Mouse (Mus musculus) heart, embryonic 14.5 days (tissue): ENCODE measurements around the gene Larp4. TPM values are rescaled to one million over a fixed set of nuclear protein-coding genes. Genes with fewer than 3 reads are reported as not detected.

Experiments
- ATAC-seq: fragments of 200-750 bp; cut with Nextera tagmentation; 2 replicates; pipeline ENCODE4 v1.8.0; 2017; ENCODE audit warnings: low read depth, moderate TSS enrichment; ENCODE audit not compliant: insufficient number of reproducible peaks, insufficient read depth, low FRiP score
- H3K27ac ChIP-seq, 2 experiments: fragments of 200-500 bp in 1 of 2; fragments of 300-500 bp in 1 of 2; sonication (generic) in 1 of 2; replicated peaks in 1 of 2; 2 replicates each; pipeline ENCODE4 v1.5.1; 2012 to 2014; ENCODE audit warnings: low read depth in 2 of 2, low read length in 2 of 2, control low read depth in 1 of 2, mild to moderate bottlenecking in 1 of 2, mixed read lengths in 1 of 2; ENCODE audit not compliant: control insufficient read depth in 1 of 2, insufficient read depth in 1 of 2
- H3K27me3 ChIP-seq: fragments of 300-500 bp; sonication (generic); 2 replicates; pipeline ENCODE4 v1.6.1; 2014; ENCODE audit warnings: mild to moderate bottlenecking, low read length, control low read depth; ENCODE audit not compliant: control insufficient read depth, insufficient read depth
- H3K36me3 ChIP-seq: fragments of 300-500 bp; sonication (generic); 2 replicates; pipeline ENCODE4 v1.6.1; 2014; ENCODE audit warnings: mild to moderate bottlenecking, control low read depth, low read length, mixed read lengths; ENCODE audit not compliant: control insufficient read depth, insufficient read depth
- H3K4me1 ChIP-seq, 2 experiments: fragments of 200-500 bp in 1 of 2; fragments of 300-500 bp in 1 of 2; sonication (generic) in 1 of 2; 2 replicates each; pipeline ENCODE4 v1.6.1; 2012 to 2014; ENCODE audit warnings: low read length in 2 of 2, control low read depth in 1 of 2, mixed read lengths in 1 of 2; ENCODE audit not compliant: control insufficient read depth in 2 of 2, insufficient read depth in 2 of 2
- H3K4me2 ChIP-seq: fragments of 300-500 bp; sonication (generic); 2 replicates; pipeline ENCODE4 v1.6.1; 2014; ENCODE audit warnings: mild to moderate bottlenecking, low read length
- H3K4me3 ChIP-seq, 2 experiments: fragments of 200-500 bp in 1 of 2; fragments of 300-500 bp in 1 of 2; sonication (generic) in 1 of 2; 2 replicates each; pipeline ENCODE4 v1.5.1; 2012 to 2014; ENCODE audit warnings: low read length in 2 of 2, mild to moderate bottlenecking in 2 of 2, control low read depth in 1 of 2, low read depth in 1 of 2, moderate library complexity in 1 of 2; ENCODE audit not compliant: control insufficient read depth in 1 of 2, insufficient read depth in 1 of 2
- H3K9ac ChIP-seq: fragments of 300-500 bp; sonication (generic); 2 replicates; pipeline ENCODE4 v1.6.1; 2014; ENCODE audit warnings: mild to moderate bottlenecking, low read length
- H3K9me3 ChIP-seq: fragments of 300-500 bp; sonication (generic); 2 replicates; pipeline ENCODE4 v1.6.1; 2016; ENCODE audit warnings: low read length, control low read depth; ENCODE audit not compliant: control insufficient read depth
- WGBS: fragments of 180-500 bp; shearing (Covaris S2); extraction: QIAGEN DNeasy Blood & Tissue Kit; methylation state at CpG from one replicate; pipeline ENCODE4 v1.1.7; 2014; 5-methylcytosine and 5-hydroxymethylcytosine counted together
- polyA plus RNA-seq: library from polyadenylated mRNA; unstranded; fragments of >200 nt; fragmentation: Nextera tagmentation; extraction: Ambion mirVana; gene quantifications from 2 replicates; pipeline ENCODE4 v1.2.1, GENCODE M21; 2014

Gene Larp4
- polyA plus RNA-seq, 1 experiment from 2014 or later: 33.4 TPM

GRCm38 (mm10) chr15:100049496-100050087 is 79.7 kb downstream of the Larp4 start:
- ATAC-seq: no peak
- no peaks in the 10 kb centered on the region for H3K9me3 ChIP-seq
- H3K9ac ChIP-seq: no peak overlapping the region
- peaks cover 17% of the 10 kb centered on the region for H3K36me3 ChIP-seq
- no peak overlapping the region for H3K27ac ChIP-seq
- peaks cover 4 to 9% of the 10 kb centered on the region in 2 experiments for H3K4me1 ChIP-seq
- no peak overlapping the region for H3K4me2 ChIP-seq
- H3K27me3 ChIP-seq: no peaks in the 10 kb centered on the region
- 79% methylated on average over 7 of the region's 7 CpGs for WGBS
- H3K4me3 ChIP-seq: no peak overlapping the region

DNA sequence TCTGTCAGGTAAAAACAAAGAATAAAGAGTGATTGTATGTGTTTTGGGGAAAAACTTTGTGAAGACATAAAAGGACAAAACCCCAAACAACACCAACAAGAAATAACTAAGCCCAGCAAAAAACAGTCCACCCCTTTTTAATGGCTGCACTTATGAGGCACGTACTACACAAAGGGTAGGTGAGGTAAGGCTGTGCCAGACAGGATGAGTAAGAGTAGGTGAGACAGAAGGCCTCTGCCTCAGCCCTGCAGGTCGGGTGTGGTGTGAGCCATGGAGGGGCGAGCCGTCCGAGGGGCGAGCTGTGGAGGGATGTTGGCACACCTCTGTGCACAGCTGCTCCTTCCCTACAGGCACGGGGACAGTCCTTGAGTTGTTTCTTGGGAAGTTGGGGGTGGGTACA is 81.1 kb downstream of the Larp4 start:
- Histone ChIP-seq H3K9me3 (no peaks in the 10 kb centered on the region), H3K4me2 (no peak overlapping the region), H3K27me3 (no peaks in the 10 kb centered on the region), H3K9ac (no peak overlapping the region), H3K27ac (no peak overlapping the region), H3K36me3 (peaks cover 17% of the 10 kb centered on the region), H3K4me1 (no peaks in the 10 kb centered on the region; a peak in 2 of 4 replicates), H3K4me3 (no peak overlapping the region)
- 85% methylated on average over 7 of the region's 7 CpGs for WGBS
- no peak for ATAC-seq

DNA sequence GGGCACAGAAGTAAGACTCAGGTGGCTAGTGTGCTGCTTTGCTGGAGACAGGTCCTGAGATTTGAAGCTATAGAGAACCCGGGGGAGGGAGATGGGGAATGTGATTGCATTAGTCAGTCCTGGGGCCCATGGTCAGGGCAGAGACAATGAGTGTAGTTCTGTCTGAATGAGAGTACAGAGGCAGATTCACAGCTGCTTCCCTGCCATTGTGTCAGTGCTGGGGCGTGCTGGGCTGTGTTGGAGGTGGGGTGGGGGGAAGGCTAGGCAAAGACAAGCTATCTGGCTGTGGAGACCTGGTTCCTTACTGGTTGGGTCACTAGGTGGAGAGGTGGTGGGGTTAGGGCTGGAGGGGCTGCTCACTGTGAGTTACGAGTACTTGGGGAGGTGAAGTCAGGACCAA is 82.9 kb downstream of the Larp4 start:
- no peak for ATAC-seq
- Histone ChIP-seq H3K27me3 (no peaks in the 10 kb centered on the region), H3K9ac (0 out of 2 replicates have a peak overlapping the region, but pooled peaks have one; percentile 16), H3K27ac (no peak overlapping the region), H3K36me3 (peaks cover 12% of the 10 kb centered on the region), H3K4me2 (no peak overlapping the region), H3K9me3 (no peaks in the 10 kb centered on the region), H3K4me3 (no peak overlapping the region), H3K4me1 (no peaks in the 10 kb centered on the region; a peak in 1 of 4 replicates)
- WGBS: 64% methylated on average over 3 of the region's 3 CpGs

- Histone ChIP-seq H3K27me3 (no peaks in the 10 kb centered on the region), H3K9ac (no peak overlapping the region), H3K36me3 (0 out of 2 replicates have a peak, but pooled peaks cover 1% of the 10 kb centered on the region), H3K4me2 (no peak overlapping the region), H3K4me3 (no peak overlapping the region), H3K4me1 (peaks cover 5 to 6% of the 10 kb centered on the region in 2 experiments; a peak in 1 of 4 replicates), H3K27ac (no peak overlapping the region), H3K9me3 (no peaks in the 10 kb centered on the region)
- ATAC-seq: no peak
- WGBS: 74% methylated on average over 7 of the region's 7 CpGs
Observed at GRCm38 (mm10) chr15:100056397-100056908, 86.6 kb downstream of the Larp4 start.

- H3K27me3 ChIP-seq: no peaks in the 10 kb centered on the region
- peaks cover 5 to 6% of the 10 kb centered on the region in 2 experiments; a peak in 1 of 4 replicates for H3K4me1 ChIP-seq
- no peak overlapping the region for H3K4me3 ChIP-seq
- ATAC-seq: no peak
- H3K9me3 ChIP-seq: no peaks in the 10 kb centered on the region
- H3K36me3 ChIP-seq: no peaks in the 10 kb centered on the region
- H3K9ac ChIP-seq: no peak overlapping the region
- 75% methylated on average over 3 of the region's 3 CpGs for WGBS
- no peak overlapping the region for H3K27ac ChIP-seq
- H3K4me2 ChIP-seq: no peak overlapping the region
Observed at GRCm38 (mm10) chr15:100057698-100058097, 87.8 kb downstream of the Larp4 start.

DNA sequence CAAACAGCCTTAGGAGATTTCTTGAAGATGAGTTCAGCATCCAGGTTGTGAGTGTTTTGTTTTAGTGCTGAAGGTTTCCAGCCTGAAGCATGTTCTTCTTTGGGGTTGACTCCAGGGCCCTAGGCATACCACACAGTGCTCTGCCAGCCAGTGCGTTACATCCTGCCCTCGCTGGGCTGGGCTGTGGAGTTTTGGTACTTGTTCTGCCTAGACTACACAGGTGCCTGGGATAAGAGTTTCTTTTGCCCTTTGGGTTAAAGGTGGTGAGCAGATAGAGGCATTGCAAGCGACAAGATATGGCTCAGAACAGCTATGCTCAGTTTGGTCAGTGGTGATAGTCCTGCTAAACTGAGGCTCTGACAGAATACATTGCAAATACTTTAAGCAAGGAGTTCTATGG is 88.3 kb downstream of the Larp4 start:
- ATAC-seq: no peak
- H3K27ac ChIP-seq: no peak overlapping the region
- WGBS: 75% methylated on average over 3 of the region's 3 CpGs

GRCm38 (mm10) chr15:100058912-100059311 is 89.0 kb downstream of the Larp4 start:
- ATAC-seq: no peak
- H3K9ac ChIP-seq: no peak overlapping the region
- no peaks in the 10 kb centered on the region for H3K36me3 ChIP-seq
- peaks cover 5 to 9% of the 10 kb centered on the region in 2 experiments; a peak in 1 of 4 replicates for H3K4me1 ChIP-seq
- H3K4me3 ChIP-seq: no peak overlapping the region
- no peaks in the 10 kb centered on the region for H3K27me3 ChIP-seq
- no peak overlapping the region for H3K4me2 ChIP-seq
- no peaks in the 10 kb centered on the region for H3K9me3 ChIP-seq
- WGBS: 62% methylated on average over 11 of the region's 11 CpGs
- no peak overlapping the region for H3K27ac ChIP-seq

More for the DNA sequence above, 88.3 kb downstream of the Larp4 start:
- Histone ChIP-seq H3K4me1 (peaks cover 5 to 6% of the 10 kb centered on the region in 2 experiments; a peak in 1 of 4 replicates), H3K4me2 (no peak overlapping the region), H3K36me3 (no peaks in the 10 kb centered on the region), H3K27me3 (no peaks in the 10 kb centered on the region), H3K9ac (no peak overlapping the region), H3K4me3 (no peak overlapping the region), H3K9me3 (no peaks in the 10 kb centered on the region)
